Mouse (Mus musculus): ENCODE results near the gene Ttc39a.

- TF ChIP-seq POLR2A (IDR thresholded peaks at IDR 0.05; ENCODE audit: control insufficient read depth, low read depth, low read length) (no peak), CTCF (IDR thresholded peaks at IDR 0.05; ENCODE audit: control insufficient read depth, insufficient read depth, insufficient replicate concordance, low read depth, low read length) (no peak)
These were observed 78.2 kb downstream of the Ttc39a start, which contains the start of gene Rnf11 for GRCm38 (mm10) chr4:109484621-109485020.

All from testis, adult 2 months (tissue).